Mouse (Mus musculus) E14TG2a.4 (cell line): ENCODE results near the gene Pdhb.
"Not testable (repeated sequence)": the region's sequence is repeated elsewhere in the genome, so short reads cannot be mapped to it uniquely, and the experiment has no call there.

Experiments used
- H3K27me3 ChIP-seq: 2 replicates; pipeline ENCODE4 v1.6.1; 2014; ENCODE audit warnings: low read length, control low read depth; ENCODE audit not compliant: insufficient read depth
- H3K36me3 ChIP-seq: 2 replicates; pipeline ENCODE4 v1.6.1; 2014; ENCODE audit warnings: low read length, control low read depth; ENCODE audit not compliant: insufficient read depth
- H3K4me1 ChIP-seq: replicated peaks from 2 replicates; pipeline ENCODE4 v1.6.1; 2014; ENCODE audit warnings: low read depth, low read length, control low read depth
- H3K4me3 ChIP-seq: replicated peaks from 2 replicates; pipeline ENCODE4 v1.5.1; 2014; ENCODE audit warnings: mild to moderate bottlenecking, low read length
- H3K9me3 ChIP-seq: 2 replicates; pipeline ENCODE4 v1.6.1; 2014; ENCODE audit warnings: low read length, control low read depth
- CTCF ChIP-seq: conservative IDR thresholded peaks from 2 replicates; pipeline ENCODE4 v1.5.1; 2014; ENCODE audit warnings: low read length
- NANOG ChIP-seq: IDR thresholded peaks from 2 replicates; pipeline ENCODE4 v1.6.1; 2014; ENCODE audit warnings: borderline replicate concordance, low read length, mixed read lengths
- POU5F1 ChIP-seq: IDR thresholded peaks from 2 replicates; pipeline ENCODE4 v1.6.1; 2014; ENCODE audit warnings: low read length, borderline replicate concordance

Gene Pdhb

DNA sequence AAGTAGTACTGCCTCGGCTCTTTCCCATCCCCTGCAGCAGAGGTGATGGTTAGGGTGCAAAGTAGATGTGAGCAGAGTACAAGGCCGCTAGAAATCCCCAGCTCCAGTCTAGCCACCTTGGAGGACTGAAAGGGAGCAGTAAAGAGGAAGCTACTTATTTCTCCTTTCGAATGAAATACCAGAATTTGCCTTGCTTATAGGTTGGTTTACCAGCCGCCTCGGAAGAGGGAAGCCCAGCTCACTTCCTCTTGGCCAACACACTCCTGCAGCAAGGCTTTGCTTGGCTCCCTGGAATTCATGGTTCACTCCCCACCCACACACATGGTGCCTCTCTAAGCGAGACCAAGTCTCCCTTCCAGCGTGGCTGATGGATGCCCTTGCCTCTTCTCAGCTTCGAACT, 40.0 kb downstream of the Pdhb start:
- H3K9me3 ChIP-seq = no peaks in the 10 kb centered on the region
- TF ChIP-seq NANOG = no peak
- TF ChIP-seq CTCF = no peak
- TF ChIP-seq POU5F1 = no peak
- H3K4me1 ChIP-seq = peaks cover 40% of the 10 kb centered on the region
- no peaks in the 10 kb centered on the region for H3K27me3 ChIP-seq
- peaks cover 4% of the 10 kb centered on the region for H3K36me3 ChIP-seq
- no peak overlapping the region for H3K4me3 ChIP-seq

- Histone ChIP-seq H3K27me3 (no peaks in the 10 kb centered on the region), H3K9me3 (no peaks in the 10 kb centered on the region)
- TF ChIP-seq CTCF (no peak), POU5F1 (no peak), NANOG (no peak)
Measured at GRCm38 (mm10) chr14:8127971-8128370, 44.9 kb downstream of the Pdhb start.

GRCm38 (mm10) chr14:8124046-8124881, 48.6 kb downstream of the Pdhb start:
- no peak for TF ChIP-seq POU5F1
- TF ChIP-seq CTCF = peak; percentile 27
- no peaks in the 10 kb centered on the region for H3K27me3 ChIP-seq
- H3K9me3 ChIP-seq = no peaks in the 10 kb centered on the region
- peak overlapping the region; percentile 43; the same call in 1 of the 2 replicates for H3K4me3 ChIP-seq
- peaks cover 40% of the 10 kb centered on the region for H3K4me1 ChIP-seq
- H3K36me3 ChIP-seq = no peaks in the 10 kb centered on the region

More at GRCm38 (mm10) chr14:8127971-8128370, 44.9 kb downstream of the Pdhb start:
- peaks cover 4% of the 10 kb centered on the region; the same call in 1 of the 2 replicates for H3K36me3 ChIP-seq
- no peak overlapping the region for H3K4me3 ChIP-seq
- H3K4me1 ChIP-seq = peaks cover 53% of the 10 kb centered on the region

DNA sequence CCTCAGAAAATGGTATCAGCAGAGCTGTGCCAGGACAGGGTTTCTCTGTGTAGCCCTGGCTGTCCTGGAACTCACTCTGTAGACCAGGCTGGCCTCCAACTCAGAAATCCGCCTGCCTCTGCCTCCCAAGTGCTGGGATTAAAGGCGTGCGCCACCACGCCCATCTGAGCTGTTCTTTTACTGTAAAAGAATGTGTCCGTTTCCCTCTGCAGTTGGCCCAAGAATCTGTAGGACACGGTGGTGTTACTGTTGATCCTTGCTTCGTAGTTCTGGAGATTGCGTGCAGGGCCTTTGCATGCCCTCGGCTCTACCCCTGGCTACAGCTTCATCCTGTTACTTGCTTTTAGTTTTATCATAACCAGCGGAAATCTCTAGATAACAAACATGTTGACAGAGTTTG, 49.2 kb downstream of the Pdhb start:
- not testable (repeated sequence) for H3K27me3 ChIP-seq, H3K36me3 ChIP-seq
- peaks cover 40% of the 10 kb centered on the region for H3K4me1 ChIP-seq

DNA sequence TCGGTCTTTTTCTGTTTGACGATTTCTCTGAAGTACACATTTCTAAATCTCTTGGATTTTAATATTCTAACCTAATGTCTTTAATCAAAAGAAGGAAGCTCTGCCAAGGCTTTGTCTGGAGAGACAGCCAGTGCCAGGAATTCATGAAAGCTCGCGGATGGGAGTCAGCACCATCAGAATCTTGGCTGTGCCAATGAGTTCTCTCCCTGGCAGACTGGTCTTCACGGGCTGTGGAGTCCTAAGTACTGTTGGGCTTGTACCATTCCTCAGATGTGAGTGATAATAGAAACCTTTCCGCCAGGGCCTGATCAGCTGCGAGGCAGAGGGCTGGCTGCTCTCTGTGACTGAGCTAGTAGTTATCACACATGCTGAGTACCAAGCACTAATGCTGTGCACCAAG, 49.7 kb downstream of the Pdhb start:
- H3K4me1 ChIP-seq = peaks cover 40% of the 10 kb centered on the region
- H3K36me3 ChIP-seq = no peaks in the 10 kb centered on the region
- no peaks in the 10 kb centered on the region for H3K27me3 ChIP-seq
- no peak for TF ChIP-seq CTCF
- H3K9me3 ChIP-seq = no peaks in the 10 kb centered on the region
- 0 out of 2 replicates have a peak overlapping the region, but pooled peaks have one; percentile 43 for H3K4me3 ChIP-seq

More for the DNA sequence above, 49.2 kb downstream of the Pdhb start:
- H3K4me3 ChIP-seq = peak overlapping the region; percentile 43; the same call in 1 of the 2 replicates
- not testable (repeated sequence) for H3K9me3 ChIP-seq

DNA sequence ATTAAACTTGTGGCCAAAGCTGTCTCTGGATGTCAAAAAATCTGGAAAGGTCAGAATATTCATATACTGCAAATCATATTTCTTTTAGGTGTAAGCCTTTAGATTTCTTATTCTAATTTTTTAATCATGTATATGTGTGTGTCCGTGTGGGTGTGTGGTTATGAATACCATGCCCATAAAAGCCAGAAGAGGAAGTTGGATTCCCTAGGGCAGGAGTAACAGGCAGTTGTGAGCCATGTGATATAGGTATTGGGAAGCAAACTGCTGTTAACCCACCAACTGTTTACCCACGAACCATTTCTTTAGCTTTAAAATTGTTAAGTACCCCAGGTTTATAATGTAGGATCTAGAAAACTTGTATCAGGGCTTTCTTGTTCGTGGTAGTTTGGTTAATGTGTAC, 52.9 kb downstream of the Pdhb start:
- no peaks in the 10 kb centered on the region for H3K9me3 ChIP-seq

GRCm38 (mm10) chr14:8119454-8119853, 53.4 kb downstream of the Pdhb start:
- no peaks in the 10 kb centered on the region for H3K27me3 ChIP-seq
- TF ChIP-seq CTCF (no peak), POU5F1 (no peak), NANOG (no peak)
- H3K36me3 ChIP-seq = no peaks in the 10 kb centered on the region
- peaks cover 24% of the 10 kb centered on the region for H3K4me1 ChIP-seq
- no peak overlapping the region for H3K4me3 ChIP-seq
- no peaks in the 10 kb centered on the region for H3K9me3 ChIP-seq

More for the DNA sequence above, 52.9 kb downstream of the Pdhb start:
- Histone ChIP-seq H3K4me1 (peaks cover 26% of the 10 kb centered on the region), H3K36me3 (no peaks in the 10 kb centered on the region), H3K27me3 (no peaks in the 10 kb centered on the region), H3K4me3 (no peak overlapping the region)
- no peak for TF ChIP-seq POU5F1
- no peak for TF ChIP-seq NANOG
- TF ChIP-seq CTCF = no peak

DNA sequence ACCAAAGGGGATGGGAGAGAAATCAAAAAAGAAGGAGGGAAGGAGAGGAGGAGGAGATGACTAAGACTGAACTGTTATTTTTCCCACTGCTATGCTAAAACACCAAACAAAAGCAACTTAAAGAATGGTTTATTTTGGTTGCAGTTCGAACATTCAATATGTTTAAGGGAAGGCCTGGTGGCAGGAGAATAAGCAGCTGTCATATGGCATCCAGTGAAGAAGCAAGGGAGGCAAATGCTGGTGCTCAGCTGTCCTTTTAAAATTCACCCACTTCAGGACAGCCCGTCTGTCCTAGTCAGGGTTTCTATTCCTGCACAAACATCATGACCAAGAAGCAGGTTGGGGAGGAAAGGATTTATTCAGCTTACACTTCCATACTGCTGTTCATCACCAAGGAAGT, 55.5 kb downstream of the Pdhb start:
- TF ChIP-seq NANOG = no peak
- no peak for TF ChIP-seq CTCF
- TF ChIP-seq POU5F1 = no peak
- Histone ChIP-seq H3K4me1 (peaks cover 8% of the 10 kb centered on the region), H3K4me3 (no peak overlapping the region), H3K36me3 (no peaks in the 10 kb centered on the region), H3K9me3 (no peaks in the 10 kb centered on the region), H3K27me3 (no peaks in the 10 kb centered on the region)
